Mouse (Mus musculus) layer of hippocampus, adult 9-10 months (tissue): ENCODE data around the gene C6.

ENCODE experiments used
- DNase-seq: peaks from one replicate; pipeline ENCODE4 v3.0.0; 2022; ENCODE audit warnings: low spot score

The C6 gene

GRCm38 (mm10) chr15:4726830-4727310 lies at the start of gene C6:
Gene C6, plus strand, starts transcription at chr15:4727175.
- no peak for DNase-seq

- DNase-seq, result no peak
Observed at GRCm38 (mm10) chr15:4697604-4698003, 29.4 kb upstream of the C6 start.

- no peak for DNase-seq
Observed at GRCm38 (mm10) chr15:4734150-4734549, 7.2 kb downstream of the C6 start.

GRCm38 (mm10) chr15:4734996-4735609 lies 8.1 kb downstream of the C6 start:
- no peak for DNase-seq

- no peak for DNase-seq
Observed at GRCm38 (mm10) chr15:4747656-4748055, 20.7 kb downstream of the C6 start.

GRCm38 (mm10) chr15:4790378-4790777 lies 63.4 kb downstream of the C6 start:
- no peak for DNase-seq

GRCm38 (mm10) chr15:4796861-4797260 lies 69.9 kb downstream of the C6 start:
- no peak for DNase-seq

GRCm38 (mm10) chr15:4804256-4804655 lies 77.3 kb downstream of the C6 start:
- DNase-seq, result no peak

- no peak for DNase-seq
Observed at GRCm38 (mm10) chr15:4808131-4808530, 81.2 kb downstream of the C6 start.

GRCm38 (mm10) chr15:4814976-4815375 lies 88.0 kb downstream of the C6 start:
- no peak for DNase-seq

- no peak for DNase-seq
Observed at GRCm38 (mm10) chr15:4815711-4816110, 88.7 kb downstream of the C6 start.

- no peak for DNase-seq
Observed at GRCm38 (mm10) chr15:4816752-4817493, 89.9 kb downstream of the C6 start.

- no peak for DNase-seq
Observed at GRCm38 (mm10) chr15:4818437-4818836, 91.5 kb downstream of the C6 start.

- DNase-seq, result no peak
Observed at GRCm38 (mm10) chr15:4821161-4821560, 94.2 kb downstream of the C6 start.

GRCm38 (mm10) chr15:4821824-4822223 lies 94.8 kb downstream of the C6 start:
- DNase-seq, result no peak

GRCm38 (mm10) chr15:4827736-4828135 lies 100.8 kb downstream of the C6 start:
- no peak for DNase-seq

- DNase-seq, result no peak
Observed at GRCm38 (mm10) chr15:4836354-4836753, 109.4 kb downstream of the C6 start.

- no peak for DNase-seq
Observed at GRCm38 (mm10) chr15:4850015-4850414, 123.0 kb downstream of the C6 start.
